Mouse (Mus musculus) lung, postnatal 0 days (tissue): ENCODE results near the gene Abcd4. TPM values are rescaled to one million over a fixed set of nuclear protein-coding genes. Genes with fewer than 3 reads are reported as not detected.

ENCODE experiments used
- ATAC-seq: fragments of 200-750 bp; cut with Nextera tagmentation; 2 replicates; pipeline ENCODE4 v1.8.0; 2017; ENCODE audit warnings: moderate library complexity
- DNase-seq: peaks from one replicate; pipeline ENCODE4 v3.0.0-alpha.2; 2016; ENCODE audit warnings: low spot score
- H3K27ac ChIP-seq: fragments of 300-500 bp; sonication (generic); 2 replicates; pipeline ENCODE4 v1.5.1; 2014; ENCODE audit warnings: antibody characterized with exemption, mild to moderate bottlenecking, low read length, mixed read lengths
- H3K27me3 ChIP-seq: fragments of 300-500 bp; sonication (generic); replicated peaks from 2 replicates; pipeline ENCODE4 v1.6.1; 2014; ENCODE audit warnings: low read length, mixed read lengths; ENCODE audit not compliant: insufficient read depth
- H3K36me3 ChIP-seq: fragments of 300-500 bp; sonication (generic); 2 replicates; pipeline ENCODE4 v1.6.1; 2014; ENCODE audit warnings: low read length, mixed read lengths; ENCODE audit not compliant: insufficient read depth
- H3K4me1 ChIP-seq: fragments of 300-500 bp; sonication (generic); 2 replicates; pipeline ENCODE4 v1.6.1; 2014; ENCODE audit warnings: antibody characterized with exemption, low read depth, low read length, mixed read lengths; ENCODE audit not compliant: insufficient read depth
- H3K4me2 ChIP-seq: fragments of 300-500 bp; sonication (generic); replicated peaks from 2 replicates; pipeline ENCODE4 v1.6.1; 2014; ENCODE audit warnings: low read depth, mild to moderate bottlenecking, low read length, moderate library complexity, mixed read lengths
- H3K4me3 ChIP-seq: fragments of 300-500 bp; sonication (generic); 2 replicates; pipeline ENCODE4 v1.5.1; 2014; ENCODE audit warnings: low read depth, low read length
- H3K9ac ChIP-seq: fragments of 300-500 bp; sonication (generic); replicated peaks from 2 replicates; pipeline ENCODE4 v1.6.1; 2014; ENCODE audit warnings: low read depth, mild to moderate bottlenecking
- H3K9me3 ChIP-seq: fragments of 300-500 bp; sonication (generic); 2 replicates; pipeline ENCODE4 v1.6.1; 2016; ENCODE audit warnings: low read length, mixed read lengths
- CTCF ChIP-seq: IDR thresholded peaks from 2 replicates; pipeline ENCODE4 v1.5.1; 2016; ENCODE audit warnings: antibody characterized with exemption, mild to moderate bottlenecking
- EP300 ChIP-seq: IDR thresholded peaks from 2 replicates; pipeline ENCODE4 v1.6.1; 2016; ENCODE audit warnings: antibody characterized with exemption, mild to moderate bottlenecking, control low read depth
- WGBS: fragments of 180-500 bp; shearing (Covaris S2); extraction: QIAGEN DNeasy Blood & Tissue Kit; methylation state at CpG from one replicate; pipeline ENCODE4 v1.1.7; 2014; 5-methylcytosine and 5-hydroxymethylcytosine counted together
- polyA plus RNA-seq: library from polyadenylated mRNA; unstranded; fragments of >200 nt; fragmentation: Nextera tagmentation; extraction: Ambion mirVana; gene quantifications from 2 replicates; pipeline ENCODE4 v1.2.1, GENCODE M21; 2015

Gene Abcd4
- polyA plus RNA-seq, 1 experiment from 2014 or later = 9.2 TPM

- no peaks in the 10 kb centered on the region for H3K36me3 ChIP-seq
- H3K4me2 ChIP-seq = no peak overlapping the region
- TF ChIP-seq EP300 = no peak
- TF ChIP-seq CTCF = no peak
- H3K9ac ChIP-seq = no peak overlapping the region
- H3K4me3 ChIP-seq = no peak overlapping the region
- DNase-seq = no peak
- H3K27ac ChIP-seq = no peak overlapping the region
- no peaks in the 10 kb centered on the region for H3K4me1 ChIP-seq
- ATAC-seq = no peak
- no peaks in the 10 kb centered on the region for H3K9me3 ChIP-seq
- 3% methylated on average over 39 of the region's 40 CpGs for WGBS
- H3K27me3 ChIP-seq = peaks cover 52% of the 10 kb centered on the region
Measured at GRCm38 (mm10) chr12:84569976-84570693, 47.1 kb downstream of the Abcd4 start.

GRCm38 (mm10) chr12:84569336-84569970 lies 47.8 kb downstream of the Abcd4 start, which contains the start of gene Vsx2:
Vsx2 (plus strand) TSS chr12:84569762.
- Histone ChIP-seq H3K9ac (no peak within 1 kb of the TSS), H3K36me3 (no peaks in the 10 kb centered on the region), H3K4me1 (no peaks in the 10 kb centered on the region), H3K4me3 (no peak within 1 kb of the TSS), H3K27ac (no peak within 1 kb of the TSS), H3K9me3 (no peaks in the 10 kb centered on the region), H3K27me3 (peaks cover 52% of the 10 kb centered on the region), H3K4me2 (no peak within 1 kb of the TSS)
- no peak for DNase-seq
- no peak for ATAC-seq
- TF ChIP-seq CTCF (no peak), EP300 (no peak)
- 5% methylated on average over 25 of the region's 25 CpGs for WGBS

DNA sequence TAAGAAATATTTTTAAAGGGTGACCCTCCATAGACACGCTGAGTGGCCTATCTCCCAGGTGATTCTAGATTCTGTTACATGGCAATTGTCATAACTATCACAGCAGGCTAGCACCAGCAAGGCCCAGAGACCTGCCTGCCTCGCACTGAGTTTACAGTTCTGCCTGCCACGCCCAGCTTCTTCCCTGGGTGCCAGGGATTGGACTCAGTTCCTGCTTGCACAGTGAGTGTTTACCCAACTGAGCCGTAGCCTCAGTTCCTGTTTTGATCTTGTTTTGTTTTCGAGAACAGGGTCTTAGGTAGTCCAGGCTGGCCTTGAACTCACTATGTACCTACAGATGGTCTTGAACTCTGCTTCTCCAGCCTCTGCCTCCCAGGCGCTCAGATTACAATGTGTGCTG lies 49.6 kb downstream of the Abcd4 start:
- Histone ChIP-seq H3K4me1 (no peaks in the 10 kb centered on the region), H3K27me3 (peaks cover 46% of the 10 kb centered on the region), H3K4me2 (no peak overlapping the region), H3K9me3 (no peaks in the 10 kb centered on the region), H3K9ac (no peak overlapping the region), H3K4me3 (no peak overlapping the region), H3K27ac (no peak overlapping the region), H3K36me3 (no peaks in the 10 kb centered on the region)
- ATAC-seq = no peak
- WGBS = 62% methylated on average over 6 of the region's 6 CpGs
- TF ChIP-seq EP300 = no peak
- TF ChIP-seq CTCF = no peak
- DNase-seq = no peak

DNA sequence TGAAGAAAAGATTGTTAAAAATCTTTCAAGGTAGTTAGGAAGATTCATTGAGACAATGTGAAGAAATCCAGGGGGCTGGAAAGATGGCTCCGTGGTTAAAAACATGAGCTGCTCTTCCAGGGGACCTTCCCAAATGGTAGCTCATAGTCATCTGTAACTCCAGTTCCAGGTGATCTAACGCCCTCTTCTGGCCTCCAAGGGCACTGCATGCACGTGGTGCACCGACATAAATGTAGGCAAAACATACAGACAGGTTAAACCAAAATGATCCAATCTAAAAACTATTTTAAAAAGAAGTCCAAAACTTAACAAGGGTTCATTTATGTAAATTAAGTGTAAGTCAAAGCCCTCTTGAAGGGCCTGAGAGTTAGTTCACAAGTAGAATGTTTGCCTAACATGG lies 54.7 kb downstream of the Abcd4 start:
- H3K27ac ChIP-seq = no peak overlapping the region
- H3K9me3 ChIP-seq = no peaks in the 10 kb centered on the region
- ATAC-seq (no peak), DNase-seq (no peak)
- no peak overlapping the region for H3K4me2 ChIP-seq
- no peaks in the 10 kb centered on the region for H3K4me1 ChIP-seq
- H3K27me3 ChIP-seq = peaks cover 5% of the 10 kb centered on the region; the same call in 1 of the 2 replicates
- no peaks in the 10 kb centered on the region for H3K36me3 ChIP-seq
- no peak overlapping the region for H3K9ac ChIP-seq
- no peak overlapping the region for H3K4me3 ChIP-seq
- TF ChIP-seq EP300 = no peak
- TF ChIP-seq CTCF = peak; percentile 29
- 47% methylated on average over 4 of the region's 4 CpGs for WGBS

DNA sequence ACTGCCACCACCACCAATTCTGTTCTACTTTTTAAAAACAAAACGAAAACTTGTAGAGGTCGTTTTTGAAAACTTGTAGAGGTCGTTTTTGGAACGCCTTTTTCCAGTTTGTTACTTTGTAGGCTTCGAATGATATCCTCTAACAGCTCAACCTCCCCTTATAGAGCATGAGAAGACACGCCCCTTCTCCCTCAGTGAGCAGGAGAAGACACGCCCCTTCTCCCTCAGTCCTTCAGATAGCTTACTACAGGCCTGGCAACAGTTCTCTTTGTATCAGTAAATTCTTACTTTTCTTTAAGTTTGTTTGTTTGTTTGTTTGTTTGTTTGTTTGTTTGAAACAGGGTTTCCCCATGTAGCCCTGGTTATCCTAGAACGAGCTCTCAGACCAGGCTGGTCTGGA lies 62.0 kb downstream of the Abcd4 start:
- H3K4me1 ChIP-seq = no peaks in the 10 kb centered on the region
- no peaks in the 10 kb centered on the region for H3K27me3 ChIP-seq
- no peak for DNase-seq
- no peak overlapping the region for H3K4me2 ChIP-seq
- ATAC-seq = no peak
- no peaks in the 10 kb centered on the region for H3K36me3 ChIP-seq
- no peak overlapping the region for H3K27ac ChIP-seq
- H3K9ac ChIP-seq = no peak overlapping the region
- H3K4me3 ChIP-seq = no peak overlapping the region
- TF ChIP-seq CTCF (no peak), EP300 (no peak)
- 57% methylated on average over 8 of the region's 8 CpGs for WGBS
- no peaks in the 10 kb centered on the region for H3K9me3 ChIP-seq

Other genes with a start within 250 kb of the Abcd4 start
- gene Entpd5, start 208.4 kb downstream of the Abcd4 start, polyA plus RNA-seq = 10.8 TPM in 2 replicates
- 2.8 TPM in 2 replicates for gene Bbof1, start 208.3 kb downstream of the Abcd4 start, polyA plus RNA-seq
- 22.9 and 23.0 TPM in 2 replicates for gene Rnf113a2, start 200.2 kb downstream of the Abcd4 start, polyA plus RNA-seq
- gene Aldh6a1, start 166.4 kb downstream of the Abcd4 start, polyA plus RNA-seq = 52.1 and 67.5 TPM in 2 replicates
- gene Lin52, start 166.0 kb downstream of the Abcd4 start, polyA plus RNA-seq = 18.2 and 18.5 TPM in 2 replicates
- gene Vsx2, start 47.7 kb downstream of the Abcd4 start, polyA plus RNA-seq = not detected in 2 replicates
- not detected in 2 replicates for gene Vrtn, start 23.6 kb upstream of the Abcd4 start, polyA plus RNA-seq
- not detected in 2 replicates for gene Syndig1l, start 81.4 kb upstream of the Abcd4 start, polyA plus RNA-seq
- gene Npc2, start 155.7 kb upstream of the Abcd4 start, polyA plus RNA-seq = 523 and 558 TPM in 2 replicates
- 103 and 105 TPM in 2 replicates for gene Isca2, start 155.8 kb upstream of the Abcd4 start, polyA plus RNA-seq